Mouse (Mus musculus) lung, postnatal 25 days (tissue): ENCODE measurements around the gene Cyp4f40.
"Not testable (repeated sequence)": the region's sequence is repeated elsewhere in the genome, so short reads cannot be mapped to it uniquely, and the experiment has no call there.

Experiments used
- DNase-seq: peaks from one replicate; pipeline ENCODE4 v3.0.0; 2022; ENCODE audit warnings: low spot score

Gene Cyp4f40

DNA sequence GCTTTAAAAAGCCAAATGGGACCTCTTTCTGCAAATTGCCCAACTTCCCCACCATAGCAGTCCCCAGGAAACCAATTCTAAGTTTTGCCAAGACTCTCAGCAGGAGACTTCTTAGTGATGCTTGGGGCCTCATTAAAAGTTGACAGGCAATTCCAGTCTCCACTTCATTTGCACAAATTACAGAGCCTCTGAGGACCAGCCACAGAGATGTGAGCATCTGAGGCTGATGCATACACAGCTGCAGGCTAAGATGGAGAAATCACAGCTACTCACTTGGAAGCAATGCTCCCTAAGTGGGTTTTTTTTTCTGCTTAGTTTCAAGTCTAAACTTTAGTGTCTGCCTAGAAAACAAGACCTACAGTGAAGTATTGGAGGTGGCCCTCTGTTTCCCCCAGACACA, 51.8 kb downstream of the Cyp4f40 start:
- DNase-seq: not testable (repeated sequence)

DNA sequence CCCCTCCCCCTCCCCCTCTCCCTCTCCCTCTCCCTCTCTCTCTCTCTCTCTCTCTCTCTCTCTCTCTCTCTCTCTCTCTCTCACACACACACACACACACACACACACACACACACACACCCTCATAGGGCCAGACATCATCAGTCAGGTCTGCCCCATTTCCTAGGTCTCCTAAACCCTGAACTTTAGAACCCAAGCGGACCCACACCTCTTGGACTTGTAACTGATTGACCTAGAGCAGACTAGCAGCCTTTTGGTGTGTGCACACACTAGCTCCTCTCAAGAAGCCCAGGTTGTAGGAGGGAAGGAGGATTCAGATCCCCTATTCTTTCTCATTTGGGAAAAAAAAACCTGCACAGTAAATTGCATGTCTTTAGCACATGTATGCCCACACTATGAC, 63.5 kb downstream of the Cyp4f40 start:
- not testable (repeated sequence) for DNase-seq

DNA sequence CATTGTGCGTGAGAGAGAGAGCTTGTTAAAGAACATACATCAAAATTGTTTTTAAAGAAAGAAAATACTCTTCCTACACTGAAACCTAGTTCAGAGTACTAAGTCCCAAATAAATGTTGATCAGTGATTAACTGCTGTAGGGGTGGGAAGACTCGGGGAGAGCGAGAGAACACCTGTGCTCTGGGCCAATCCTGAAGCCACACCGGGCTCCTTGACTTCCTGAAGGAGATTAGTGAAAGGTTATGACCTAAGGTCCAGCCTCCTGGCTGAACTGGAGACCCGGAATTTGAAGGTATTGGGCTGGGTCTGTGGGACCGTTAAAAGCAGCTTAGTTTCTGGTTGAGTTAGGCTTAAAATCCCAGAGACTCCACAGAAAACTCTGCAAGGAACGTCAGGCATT, 64.1 kb downstream of the Cyp4f40 start:
- no peak for DNase-seq

DNA sequence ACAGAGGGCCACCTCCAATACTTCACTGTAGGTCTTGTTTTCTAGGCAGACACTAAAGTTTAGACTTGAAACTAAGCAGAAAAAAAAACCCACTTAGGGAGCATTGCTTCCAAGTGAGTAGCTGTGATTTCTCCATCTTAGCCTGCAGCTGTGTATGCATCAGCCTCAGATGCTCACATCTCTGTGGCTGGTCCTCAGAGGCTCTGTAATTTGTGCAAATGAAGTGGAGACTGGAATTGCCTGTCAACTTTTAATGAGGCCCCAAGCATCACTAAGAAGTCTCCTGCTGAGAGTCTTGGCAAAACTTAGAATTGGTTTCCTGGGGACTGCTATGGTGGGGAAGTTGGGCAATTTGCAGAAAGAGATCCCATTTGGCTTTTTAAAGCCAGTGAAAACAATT, 67.7 kb downstream of the Cyp4f40 start:
- DNase-seq: not testable (repeated sequence)
